Mouse (Mus musculus) lung, postnatal 36 days (tissue): ENCODE measurements around the gene Psg16.

ENCODE experiments used
- DNase-seq: peaks from one replicate; pipeline ENCODE4 v3.0.0; 2022; ENCODE audit warnings: mixed read lengths

Gene Psg16

DNA sequence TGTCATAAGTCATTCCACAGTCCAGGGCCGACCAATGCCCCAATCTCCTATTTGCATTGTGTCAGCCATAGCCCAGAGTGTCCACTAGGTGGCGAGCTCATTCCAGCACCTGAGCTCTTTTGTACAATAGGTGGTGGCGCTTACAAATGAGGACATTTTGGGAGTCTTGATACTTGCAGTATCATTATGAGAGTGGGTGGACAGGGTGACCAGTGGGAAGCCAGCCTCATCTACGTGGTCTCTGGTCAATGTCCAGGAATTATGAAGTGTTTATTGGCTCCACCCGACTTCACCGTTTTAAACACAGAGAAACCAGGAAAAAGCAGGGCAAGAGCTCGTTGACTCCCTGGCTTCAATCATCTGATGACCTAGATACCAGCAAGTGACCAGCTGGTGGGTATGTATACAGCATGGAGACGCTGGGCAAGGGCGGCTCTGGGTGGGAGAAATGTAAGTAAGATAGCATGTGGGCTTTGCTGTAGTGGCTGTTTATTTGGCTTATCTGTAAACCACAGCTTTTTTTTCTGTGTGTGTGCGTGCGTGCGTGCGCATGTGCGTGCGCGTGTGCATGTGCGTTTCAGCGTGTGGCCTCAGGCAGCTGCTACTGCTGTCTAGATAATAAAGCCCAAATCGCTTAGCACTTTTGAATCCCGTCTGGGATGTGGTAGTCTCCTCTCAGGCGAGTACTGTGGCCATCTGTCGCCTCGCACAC is at the start of gene Psg16:
Gene Psg16 (plus strand): TSS at position 137 of the 712 bp plus-strand sequence.
- DNase-seq, result peak; percentile 73

DNA sequence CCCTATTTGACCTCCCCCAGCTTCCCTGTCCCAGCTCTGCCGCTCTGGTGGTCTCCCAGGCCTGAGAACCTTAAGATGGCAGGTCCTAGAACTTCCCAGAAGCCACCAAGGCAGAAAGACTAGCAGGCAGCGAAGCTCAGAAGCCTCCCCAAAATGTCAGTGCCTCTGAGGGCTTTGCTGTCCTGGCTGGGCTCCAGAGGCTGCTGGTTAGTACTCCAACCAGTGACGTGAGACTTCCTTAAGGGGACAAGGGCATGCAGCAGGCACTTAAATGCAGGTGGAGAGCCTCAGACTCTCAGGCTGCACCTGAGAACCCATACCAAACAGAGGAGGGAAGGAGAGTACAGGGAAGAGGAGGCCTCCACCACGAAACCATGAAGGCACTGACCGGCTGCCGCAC is 49.7 kb upstream of the Psg16 start:
- peak; percentile 76 for DNase-seq

DNA sequence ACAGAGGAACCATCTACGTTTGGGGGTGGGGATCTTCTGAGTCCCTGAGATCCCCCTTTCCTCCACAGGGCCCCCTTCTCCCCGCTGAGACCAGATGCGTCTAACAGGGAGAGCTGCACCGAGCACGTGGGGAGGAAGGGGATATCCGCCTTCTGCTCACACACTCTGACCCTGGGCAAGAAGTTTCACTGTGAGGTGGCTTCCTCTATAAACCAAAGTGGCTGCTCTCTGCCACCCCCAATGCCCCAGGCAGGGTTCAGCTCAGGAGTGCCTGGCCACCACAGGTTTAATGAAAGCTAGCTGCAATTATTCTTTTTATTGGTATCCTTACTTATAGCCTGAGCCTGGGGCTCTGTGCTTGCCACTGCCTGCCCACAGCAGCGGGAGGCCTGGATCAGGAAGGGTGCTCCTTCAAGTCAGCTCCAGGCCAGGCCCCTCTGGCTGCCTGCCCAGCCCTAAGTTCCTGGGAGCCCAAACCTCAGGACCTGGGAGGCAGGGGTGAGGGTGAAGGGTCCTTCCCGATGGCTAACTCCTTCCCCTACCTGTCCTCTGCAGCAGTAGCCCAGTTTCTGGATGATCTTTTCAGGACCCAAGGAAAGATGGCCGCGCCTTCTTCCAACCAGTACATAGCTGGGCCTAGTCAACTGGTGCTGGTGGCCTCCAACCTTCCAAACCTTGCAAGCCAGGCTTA is 48.9 kb upstream of the Psg16 start:
- DNase-seq, result peak; percentile 48

DNA sequence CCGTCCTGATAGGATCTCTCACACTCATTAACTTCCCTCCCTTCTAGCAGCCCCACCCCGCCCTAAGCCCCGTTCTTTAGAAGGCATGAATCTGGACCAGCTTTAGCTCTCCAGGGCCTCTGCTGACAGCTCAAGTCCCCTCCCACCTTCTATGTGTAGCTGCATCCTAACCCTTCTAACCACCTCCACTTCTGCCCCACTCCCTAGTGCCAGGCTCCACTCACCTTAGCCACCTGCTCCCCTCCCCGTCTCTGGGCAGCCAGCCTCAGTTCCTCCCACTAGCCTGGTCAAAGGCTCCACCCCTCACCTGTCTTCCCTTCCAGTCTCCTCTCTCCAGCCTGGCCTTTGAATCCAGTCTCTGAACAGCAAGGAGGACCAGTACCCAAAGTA is 48.3 kb upstream of the Psg16 start:
- peak; percentile 32 for DNase-seq

DNA sequence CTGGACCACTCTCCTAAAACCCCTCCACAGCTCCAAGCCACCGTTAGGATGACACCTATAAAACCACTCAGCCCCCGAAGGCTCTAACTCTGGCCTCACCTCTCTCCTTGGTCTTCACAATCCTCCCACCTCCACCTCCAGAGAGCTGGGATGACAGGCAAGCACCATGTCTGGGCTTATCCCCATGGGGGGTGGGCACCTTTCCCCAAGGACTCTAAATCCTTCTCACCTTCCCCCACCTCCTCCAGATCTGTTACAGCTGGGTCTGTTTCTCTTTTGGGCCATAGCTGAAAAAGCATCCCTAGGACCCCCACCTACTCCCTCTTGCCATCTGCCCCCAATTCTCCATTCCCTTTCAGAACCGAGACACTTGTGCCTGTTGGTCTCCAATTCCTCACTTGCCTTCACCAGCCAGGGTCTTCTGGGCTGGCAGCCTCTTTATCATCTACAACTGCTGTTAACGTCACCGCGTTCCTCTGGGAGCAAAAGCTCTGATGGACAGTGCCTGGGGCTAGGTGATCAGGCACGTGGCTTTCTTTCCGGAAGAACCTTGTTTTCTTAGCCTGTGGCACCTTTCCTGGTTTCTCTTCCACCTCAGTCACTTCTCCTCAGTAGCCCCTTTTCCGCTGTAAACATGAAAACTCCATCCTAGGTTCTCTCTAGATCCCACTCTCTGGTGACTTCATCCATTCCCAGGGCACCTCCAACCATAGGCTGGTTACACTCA is 47.8 kb upstream of the Psg16 start:
- DNase-seq, result no peak

DNA sequence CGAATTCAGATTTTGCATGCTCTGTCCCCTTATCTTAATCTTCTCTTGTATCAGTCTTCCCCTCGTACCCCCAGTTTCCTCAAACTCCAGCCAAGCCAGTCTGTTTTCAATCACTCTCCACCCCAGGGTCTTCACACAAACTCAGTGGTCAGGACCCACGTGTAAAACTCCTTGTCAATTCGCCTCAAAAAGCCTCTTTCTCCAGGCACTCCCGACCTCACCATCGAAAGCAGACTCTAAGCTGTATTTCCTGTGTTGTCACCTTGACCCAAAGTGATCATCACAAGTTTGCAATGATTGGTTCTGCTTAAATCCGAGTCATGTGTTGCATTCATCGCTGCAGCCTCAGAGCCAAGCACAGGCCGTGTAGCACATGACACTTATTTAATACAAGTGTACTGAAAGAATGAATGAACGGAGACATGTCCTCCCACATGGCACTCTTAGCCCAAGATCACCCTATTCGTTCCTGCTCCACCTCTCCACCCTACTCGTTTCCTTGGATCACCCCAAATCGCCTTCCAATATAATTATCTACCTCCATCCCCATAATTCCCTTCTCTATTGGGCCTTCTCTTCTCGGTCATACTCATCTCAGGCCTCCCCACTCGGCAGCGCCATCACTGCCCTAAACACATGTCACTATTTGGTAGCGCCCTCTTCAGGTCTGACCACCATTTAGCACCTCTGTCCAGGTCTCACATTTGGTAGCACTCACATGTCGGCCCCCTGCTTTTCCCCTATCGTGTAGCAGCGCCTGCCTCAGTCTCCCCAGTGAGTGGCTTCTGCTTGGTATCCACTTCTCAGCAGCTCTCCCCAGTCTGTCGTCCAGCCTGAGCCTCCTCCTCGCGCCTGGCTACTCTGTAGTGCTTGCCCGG is 46.9 kb upstream of the Psg16 start:
- peak; percentile 76 for DNase-seq

DNA sequence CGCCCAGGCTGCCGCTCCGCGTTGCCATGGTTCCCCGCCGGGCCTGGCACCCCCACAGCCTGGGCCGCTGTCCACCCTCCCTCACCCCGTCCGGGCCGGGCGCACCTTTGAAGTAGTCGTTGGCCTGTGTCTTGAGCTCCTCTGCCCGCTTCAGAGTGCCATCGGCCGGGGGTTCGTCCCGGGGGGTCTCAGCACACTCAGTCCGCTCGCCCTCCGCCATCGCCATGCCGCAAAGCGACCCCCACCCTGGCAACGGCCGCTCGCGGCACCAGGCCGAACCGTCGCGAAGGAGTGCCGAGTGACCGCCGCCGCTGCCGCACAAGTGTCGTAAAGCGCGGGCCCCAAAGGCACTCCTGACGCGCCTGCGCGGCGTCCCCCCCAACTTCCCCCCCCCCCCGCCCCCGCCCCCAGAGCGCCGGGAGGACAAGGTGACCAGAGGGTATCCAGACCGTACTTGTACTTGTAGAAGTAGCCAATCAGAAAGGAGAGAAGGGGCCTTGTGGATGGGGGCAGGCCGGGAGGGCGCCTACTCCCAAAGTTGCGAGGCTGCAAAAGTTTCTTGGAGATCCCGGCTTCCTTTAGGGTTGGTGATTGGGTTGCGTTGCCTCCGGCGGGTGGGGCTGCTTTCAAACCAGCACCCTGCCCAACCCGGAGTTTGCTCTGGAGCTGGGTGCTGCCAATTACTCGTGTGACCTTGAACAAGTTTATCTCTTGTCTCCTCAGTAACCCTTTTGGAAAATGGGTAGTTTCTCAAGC is 46.1 kb upstream of the Psg16 start, which contains the start of gene Ppp5c:
Gene Ppp5c (minus strand): TSS at position 337 of the 756 bp plus-strand sequence.
- peak; percentile 92 for DNase-seq

DNA sequence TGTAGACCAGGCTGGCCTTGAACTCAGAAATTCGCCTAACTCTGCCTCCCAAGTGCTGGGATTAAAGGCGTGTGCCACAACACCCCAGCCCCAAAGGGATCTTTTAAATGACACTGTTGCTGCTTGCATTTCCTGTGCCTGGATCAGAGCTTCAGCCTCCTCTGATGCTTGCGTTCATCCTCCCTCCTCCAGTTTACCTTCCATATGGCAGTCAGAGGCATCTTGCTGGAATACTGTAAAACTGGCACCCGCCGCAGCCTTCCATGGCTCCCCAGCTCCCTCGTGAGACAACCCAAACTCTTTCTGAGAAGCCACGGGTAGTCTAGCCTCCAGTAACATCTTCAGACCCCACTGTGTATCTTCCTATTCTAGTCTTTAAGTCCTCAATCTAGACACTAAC is 44.9 kb upstream of the Psg16 start:
- DNase-seq, result no peak

DNA sequence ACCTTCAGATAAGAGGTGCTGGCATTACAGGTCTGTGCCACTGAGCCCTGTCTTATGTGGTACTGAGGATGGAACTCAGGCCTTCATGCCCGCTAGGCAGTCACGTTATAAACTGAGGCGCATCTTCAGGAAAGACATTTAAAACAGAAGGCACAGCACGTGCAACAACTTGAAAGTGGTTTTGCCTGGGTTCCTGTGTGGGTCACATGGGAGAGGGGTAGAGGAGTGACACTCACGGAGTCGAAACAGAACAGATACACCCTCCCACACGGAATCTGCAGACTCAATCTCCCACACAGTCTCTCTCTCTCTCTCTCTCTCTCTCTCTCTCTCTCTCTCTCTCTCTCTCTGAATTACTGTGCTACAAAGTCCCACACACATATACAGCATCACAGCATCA is 43.6 kb upstream of the Psg16 start:
- no peak for DNase-seq

DNA sequence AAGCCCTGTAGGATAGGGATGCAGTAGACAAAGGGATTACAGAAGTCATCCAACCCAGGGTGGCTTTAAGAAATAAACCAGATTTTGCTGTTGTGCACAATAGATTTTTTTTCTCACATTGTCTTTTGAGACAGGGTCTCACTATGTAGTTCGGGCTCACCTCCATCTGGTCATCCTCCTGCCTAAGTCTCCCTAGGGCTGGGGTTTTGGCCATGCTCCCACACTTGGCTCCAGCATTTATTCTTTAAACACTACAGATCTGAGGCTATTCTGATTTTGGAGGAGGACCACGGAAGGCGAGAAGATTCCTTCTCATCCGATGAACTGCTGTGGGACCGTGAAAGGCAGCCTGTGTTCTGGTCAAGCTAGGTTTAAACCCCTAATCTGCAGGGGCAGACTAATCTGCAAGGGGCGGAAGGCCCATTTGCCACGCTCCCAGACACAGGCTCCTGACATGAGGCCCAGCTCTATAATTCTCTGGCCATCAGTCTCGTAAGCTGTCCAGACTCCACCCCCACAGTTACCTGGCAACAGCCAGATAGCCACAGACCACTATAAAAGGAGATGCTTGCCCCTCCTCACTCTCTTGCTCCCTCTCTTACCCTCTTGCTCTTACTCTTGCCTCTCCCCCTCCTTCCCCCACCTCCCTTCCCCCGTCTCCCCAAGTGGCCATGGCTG is 35.7 kb upstream of the Psg16 start:
- no peak for DNase-seq

DNA sequence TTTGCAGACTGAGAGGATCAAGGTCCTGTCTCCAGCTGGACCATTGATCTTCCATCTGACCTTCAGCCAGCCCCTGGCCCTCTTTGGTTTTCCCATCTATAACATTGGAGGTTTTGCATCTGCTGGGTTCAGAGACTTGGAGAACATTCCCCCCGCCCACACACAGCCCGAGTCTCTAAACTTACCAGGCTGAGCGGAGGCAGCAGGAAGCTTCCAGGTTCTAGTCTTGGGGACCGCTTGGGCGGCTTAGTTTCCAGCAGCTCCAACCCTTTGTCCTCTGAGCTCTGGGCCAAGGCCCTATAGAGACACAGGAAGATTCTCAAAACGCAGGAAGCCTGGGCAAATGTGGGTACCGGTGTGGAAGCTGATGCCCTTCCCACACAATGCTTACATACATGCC is 34.5 kb upstream of the Psg16 start:
- DNase-seq, result no peak

DNA sequence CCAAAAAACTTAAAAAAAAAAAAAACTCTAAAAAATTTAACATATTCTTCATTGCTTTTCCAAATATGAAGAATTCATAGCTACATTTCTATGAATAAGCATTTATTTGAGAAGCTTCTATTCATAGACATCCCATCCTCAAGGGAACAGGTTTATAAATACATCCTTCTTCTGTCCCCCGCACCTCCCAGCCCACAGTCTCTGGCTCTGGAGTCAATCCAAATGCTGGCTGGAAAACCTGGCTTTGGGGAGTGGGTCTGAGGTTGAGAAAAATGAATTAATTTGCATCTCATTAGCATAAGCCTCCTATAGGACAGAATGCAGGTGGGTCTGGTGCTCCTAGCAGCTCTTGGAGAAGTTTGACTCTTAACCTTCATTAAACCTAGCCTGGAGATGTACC is 28.1 kb upstream of the Psg16 start:
- no peak for DNase-seq

DNA sequence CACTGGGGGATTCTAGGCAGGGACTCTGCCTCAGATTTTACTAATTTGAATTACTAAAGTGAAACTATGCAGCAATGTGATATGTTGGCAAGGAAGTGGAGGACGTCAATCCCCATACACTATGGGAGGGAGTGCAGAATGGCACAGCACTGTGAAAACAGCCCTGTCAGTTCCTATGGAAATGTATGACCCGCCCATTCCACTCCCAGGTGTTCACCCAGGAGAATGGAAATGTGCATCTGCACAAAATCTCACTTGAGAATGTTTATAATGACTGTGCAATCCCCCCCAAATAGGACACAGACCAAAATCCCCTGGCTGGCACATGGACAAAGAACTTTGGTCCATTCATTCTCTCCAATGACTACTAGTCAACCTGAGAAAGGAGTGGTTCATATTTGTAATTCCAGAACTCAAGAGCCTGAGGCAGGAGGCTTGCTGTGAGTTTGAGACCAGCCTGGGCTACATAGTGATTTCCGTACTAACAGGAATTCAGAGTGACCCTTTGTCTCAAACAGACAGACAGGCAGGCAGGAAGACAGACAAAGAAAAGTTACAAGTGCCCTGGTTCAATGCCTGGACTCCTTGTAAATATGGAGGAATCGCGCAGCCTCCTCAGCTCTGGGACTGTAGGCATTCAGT is 26.7 kb upstream of the Psg16 start:
- no peak for DNase-seq

DNA sequence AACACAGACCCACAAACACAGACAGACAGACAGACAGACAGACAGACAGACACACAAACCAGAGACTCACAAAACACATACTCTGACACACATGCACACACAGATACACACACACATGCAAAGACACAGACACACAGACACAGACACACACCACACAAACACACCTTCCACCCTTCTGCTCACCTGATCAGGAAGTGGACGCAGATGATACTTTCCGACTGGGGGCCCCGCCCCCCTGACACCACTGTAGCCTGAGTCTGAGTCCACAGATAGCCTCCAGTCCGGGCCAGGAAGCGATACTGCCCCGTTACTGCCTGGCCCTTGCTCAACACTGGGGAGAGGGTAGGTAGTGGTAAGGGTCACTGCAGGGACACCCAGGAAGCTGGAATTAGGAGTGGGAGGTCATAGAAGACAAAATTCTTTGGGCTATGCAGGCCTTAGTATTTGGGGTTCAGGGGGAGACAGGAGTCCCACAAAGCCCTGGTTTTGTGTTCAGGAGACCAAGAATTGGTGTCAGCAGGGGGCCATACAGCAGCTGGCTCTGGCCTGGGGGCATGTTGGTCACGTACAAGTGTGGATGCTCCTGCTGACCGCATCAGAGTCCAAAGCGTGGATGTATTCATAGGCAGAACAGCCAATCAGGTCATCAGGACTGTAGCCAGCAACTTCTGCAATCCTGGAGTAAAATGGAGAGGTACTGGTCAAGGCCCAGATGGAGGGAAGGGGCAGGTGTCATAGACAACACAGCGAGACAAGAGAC is 25.2 kb upstream of the Psg16 start:
- no peak for DNase-seq

DNA sequence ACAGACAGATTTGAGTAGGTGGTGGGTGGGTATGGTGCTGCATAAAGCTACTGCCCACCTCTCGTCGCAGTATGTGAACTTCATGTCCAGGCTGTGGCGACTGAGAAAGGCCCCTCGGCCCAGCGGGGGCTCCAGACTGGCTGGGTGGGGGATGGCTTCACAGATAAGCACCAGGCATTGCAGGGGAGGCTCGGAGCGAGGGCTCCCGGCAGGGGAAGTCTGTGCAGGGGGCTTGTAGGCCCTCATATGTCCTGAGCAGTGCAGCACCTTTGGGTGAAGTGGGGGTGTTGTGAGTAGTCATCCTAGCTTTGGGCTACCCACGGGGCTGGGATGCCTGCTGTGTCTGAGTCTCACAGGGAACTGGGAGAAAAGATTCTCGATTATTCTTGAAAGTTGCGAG is 23.3 kb upstream of the Psg16 start:
- no peak for DNase-seq

DNA sequence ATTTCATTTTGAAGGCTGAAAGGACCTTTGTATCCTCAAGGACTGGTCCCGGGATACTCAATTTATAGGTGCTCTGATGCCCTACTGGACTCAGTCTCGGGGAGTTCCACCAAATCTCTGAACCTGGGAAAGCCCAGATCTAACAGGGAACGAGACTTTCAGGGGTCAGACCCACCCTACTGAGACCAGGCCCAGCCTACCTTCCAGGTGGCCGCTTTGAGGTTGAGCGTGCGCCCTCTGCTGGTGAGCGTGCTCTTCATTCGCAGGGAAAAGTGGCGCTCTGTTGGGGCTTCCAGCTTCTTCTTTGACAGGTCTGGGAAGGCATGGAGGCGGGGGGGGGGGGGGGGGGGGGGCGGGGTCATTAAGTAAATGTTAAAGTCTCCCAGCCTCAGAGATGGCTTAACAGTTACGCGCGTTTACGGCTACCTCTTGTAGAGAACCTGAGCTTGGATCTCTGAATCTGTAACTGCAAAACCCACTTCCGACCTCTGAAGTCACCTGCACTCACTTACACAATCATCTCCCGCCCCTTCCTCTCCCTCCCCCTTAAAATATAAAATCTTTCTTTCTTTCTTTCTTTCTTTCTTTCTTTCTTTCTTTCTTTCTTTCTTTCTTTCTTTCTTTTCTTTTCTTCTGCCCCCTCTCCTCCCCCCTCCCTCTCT is 22.8 kb upstream of the Psg16 start:
- peak; percentile 83 for DNase-seq

DNA sequence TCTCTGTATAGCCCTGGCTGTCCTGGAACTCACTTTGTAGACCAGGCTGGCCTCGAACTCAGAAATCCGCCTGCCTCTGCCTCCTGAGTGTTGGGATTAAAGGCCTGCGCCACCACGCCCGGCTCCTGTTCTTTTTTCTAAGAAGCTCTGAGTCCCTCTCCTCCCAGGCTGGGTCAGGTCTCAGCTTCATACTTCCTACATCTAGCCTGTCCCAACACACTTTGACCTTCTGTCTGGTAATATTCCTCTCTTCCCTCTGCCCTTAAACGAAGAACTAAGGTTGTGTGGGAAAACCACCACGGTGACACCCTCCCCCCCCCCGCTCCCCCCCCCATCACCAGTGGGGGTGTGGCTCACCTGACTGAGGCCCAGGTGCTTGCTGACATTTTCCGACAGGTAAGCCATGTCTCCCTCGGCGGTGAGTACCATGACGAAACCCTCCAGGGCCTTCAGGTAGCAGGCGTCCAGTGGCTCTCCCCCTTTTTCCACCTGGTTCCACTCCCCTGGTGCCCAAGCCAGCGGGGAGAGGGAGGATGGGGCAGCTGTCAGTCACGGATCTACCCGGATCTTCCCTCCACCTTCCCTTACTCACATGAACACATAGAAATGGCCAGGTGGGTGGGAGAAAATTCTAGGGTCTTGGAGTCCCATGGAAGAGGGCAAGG is 19.4 kb upstream of the Psg16 start:
- no peak for DNase-seq

DNA sequence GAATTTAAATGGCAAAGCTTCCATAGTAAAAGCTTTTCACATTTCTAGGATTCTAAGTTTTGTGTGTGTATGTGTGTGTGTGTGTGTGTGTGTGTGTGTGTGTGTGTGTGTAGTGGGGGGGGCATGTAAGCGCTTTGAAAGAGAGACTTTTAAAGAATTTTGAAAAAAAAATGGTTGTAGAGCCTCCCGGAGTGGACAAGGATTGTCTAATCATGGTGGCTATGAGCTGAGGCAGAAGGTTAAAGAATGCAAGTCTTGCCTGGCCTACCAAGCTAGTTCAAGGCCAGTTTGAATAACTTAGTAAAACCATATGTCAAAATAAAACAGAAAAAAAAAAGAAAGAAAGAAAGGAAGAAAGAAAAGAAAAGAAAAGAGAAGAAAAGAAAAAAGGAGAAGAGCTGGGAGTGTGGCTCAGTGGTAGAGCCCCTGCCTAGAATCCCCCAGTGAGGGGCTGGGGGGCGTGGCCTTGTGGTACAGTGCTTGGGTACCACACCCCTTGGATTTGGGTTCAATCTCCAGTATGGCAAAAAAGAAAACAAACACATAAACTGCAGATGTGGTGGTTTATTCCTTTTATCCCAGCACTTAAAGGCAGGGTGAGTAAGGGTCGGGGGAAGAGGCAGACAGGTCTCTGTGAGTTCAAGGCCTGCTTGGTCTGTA is 18.4 kb upstream of the Psg16 start:
- DNase-seq, result no peak
